Mouse (Mus musculus) cerebellum, postnatal 36 days (tissue): Measurements from ENCODE around the gene Olfr1173.

ENCODE experiments used
- DNase-seq, 2 experiments: peaks; one replicate each; pipeline ENCODE4 v3.0.0; 2021 to 2022; ENCODE audit warnings: mixed read lengths in 2 of 2

Olfr1173 gene

DNA sequence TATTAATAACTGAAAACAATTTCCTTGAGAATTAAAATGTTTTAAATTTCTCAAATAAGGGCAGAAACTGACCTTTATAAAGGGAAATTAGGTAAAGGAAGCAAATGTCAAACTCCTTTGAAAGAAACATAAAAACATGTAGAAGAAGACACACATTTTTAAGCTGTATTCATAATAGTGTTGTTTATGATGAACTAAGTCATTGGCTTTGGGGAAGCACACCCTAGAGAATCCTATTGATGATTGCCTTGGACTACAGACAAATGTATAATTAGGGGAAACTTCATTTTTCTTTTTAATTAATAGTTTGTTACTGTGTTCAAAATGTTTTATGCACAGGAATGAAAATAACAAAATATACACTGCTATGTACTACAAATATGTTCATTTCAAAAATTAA lies at the start of gene Olfr1173:
Gene Olfr1173, minus strand, starts transcription at position 101 of the 400 bp plus-strand sequence.
- no peak for DNase-seq

DNA sequence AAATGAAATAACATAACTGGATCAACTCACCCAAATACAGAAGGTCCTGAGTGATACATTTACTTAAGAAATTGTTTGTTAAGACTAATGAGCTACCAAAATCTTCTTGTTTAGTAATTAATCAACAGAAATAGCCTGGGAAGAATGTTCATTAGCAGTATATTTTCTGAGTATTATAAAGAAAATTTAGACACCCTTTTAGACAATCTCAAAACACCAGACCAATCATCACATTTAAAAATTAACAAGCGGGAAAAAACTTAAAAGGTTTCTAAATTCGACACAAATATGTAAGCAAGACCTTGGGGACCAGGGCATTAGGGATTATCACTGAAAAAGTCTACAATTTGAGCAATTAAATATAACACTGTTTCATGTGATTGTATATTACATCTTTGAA lies 47.4 kb upstream of the Olfr1173 start, which contains the start of gene Olfr1175-ps:
Gene Olfr1175-ps, minus strand, starts transcription at position 101 of the 400 bp plus-strand sequence.
- no peak for DNase-seq

DNA sequence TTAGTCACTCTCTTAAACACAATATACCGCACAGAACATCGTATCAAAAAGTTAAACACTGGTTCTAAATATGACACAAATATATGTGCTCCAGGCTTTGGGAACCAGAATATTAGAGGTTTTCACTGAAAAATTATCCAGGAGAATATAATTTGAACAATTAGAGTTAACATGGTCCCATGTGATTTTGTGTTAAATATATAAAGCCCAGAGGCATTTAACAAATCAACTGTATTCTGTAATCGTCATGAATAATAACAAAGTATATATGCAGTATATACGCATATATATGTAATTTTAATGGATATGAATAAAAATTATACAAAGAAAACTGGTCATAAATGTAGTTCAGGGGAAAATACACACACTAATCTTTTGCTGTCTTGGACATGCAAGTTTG lies 35.4 kb upstream of the Olfr1173 start, which contains the start of gene Olfr1174-ps:
Gene Olfr1174-ps, minus strand, starts transcription at position 101 of the 400 bp plus-strand sequence.
- DNase-seq, result no peak

DNA sequence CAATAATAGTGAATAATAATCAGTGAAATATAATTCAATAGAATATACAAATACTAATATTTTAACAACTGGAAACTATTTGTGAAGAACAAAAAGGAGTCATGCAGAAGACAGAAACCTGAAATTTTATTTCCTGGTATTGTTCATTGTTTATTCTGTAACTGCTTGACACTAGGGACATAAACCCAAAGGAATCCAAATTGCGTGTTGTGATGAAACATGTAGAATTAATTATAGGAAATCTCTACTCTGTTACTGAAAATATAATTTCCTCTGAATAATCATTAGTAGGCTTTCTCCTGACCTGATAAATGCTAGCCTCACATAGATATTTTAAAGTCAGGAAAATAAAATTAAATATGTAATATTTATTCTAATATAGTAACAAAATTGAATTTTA lies 51.4 kb downstream of the Olfr1173 start, which contains the start of gene Olfr1170:
Gene Olfr1170, minus strand, starts transcription at position 101 of the 400 bp plus-strand sequence.
- DNase-seq, result no peak
